Mouse (Mus musculus): ENCODE measurements at regions not wholly inside any gene's neighbourhood (a gene's known extent, or its start where the extent isn't known, plus 50 kb on each side); places are given as distances from the start of the nearest gene placed in this dataset.

DNA sequence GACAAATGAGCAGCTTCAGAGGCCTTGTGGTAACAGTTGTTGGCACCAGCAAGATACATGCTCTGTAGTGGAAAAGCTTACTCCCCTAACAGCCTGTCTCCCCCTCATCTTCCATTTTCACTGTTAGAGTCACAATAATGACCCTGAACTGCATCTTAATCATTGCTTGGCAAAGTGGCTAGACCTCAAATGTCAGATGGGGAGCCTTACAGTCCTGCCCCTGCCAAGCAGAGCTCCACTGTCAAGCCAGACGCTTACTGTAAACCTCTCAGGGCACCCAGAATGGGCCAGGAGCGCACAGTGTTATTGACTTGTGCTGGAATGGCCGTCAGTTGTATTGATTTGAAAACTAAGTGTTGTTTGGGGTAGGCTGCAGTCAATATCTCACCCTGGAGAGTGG is 172.5 kb downstream of the Tex29 start:
- TF ChIP-seq CTCF (IDR thresholded peaks at IDR 0.05; ENCODE audit: low read depth, low read length) (no peak), POLR2A (IDR thresholded peaks at IDR 0.05; ENCODE audit: borderline replicate concordance, low read depth, low read length) (no peak)
